Mouse (Mus musculus): ENCODE data around the gene Tmem132c. TPM values are rescaled to one million over a fixed set of nuclear protein-coding genes. Genes with fewer than 3 reads are reported as not detected.
A peak's percentile ranks its signal among the peaks of the same experiment; 100 is the strongest.
"Not testable (repeated sequence)": the region's sequence is repeated elsewhere in the genome, so short reads cannot be mapped to it uniquely, and the experiment has no call there.

The Tmem132c gene
- polyA plus RNA-seq, 1 experiment from 2014 or later: 35.6 TPM

GRCm38 (mm10) chr5:127349221-127350065, 107.8 kb downstream of the Tmem132c start:
- H3K27me3 ChIP-seq: no peaks in the 10 kb centered on the region
- H3K4me3 ChIP-seq: no peak overlapping the region
- H3K36me3 ChIP-seq: no peaks in the 10 kb centered on the region
- H3K9me3 ChIP-seq: no peaks in the 10 kb centered on the region
- peak; percentile 67; the same call in 1 of the 2 replicates for ATAC-seq (ENCODE audit: low FRiP score, low read depth)
- peaks cover 32% of the 10 kb centered on the region for H3K4me1 ChIP-seq
- WGBS: 28% methylated on average over 9 of the region's 9 CpGs
- H3K27ac ChIP-seq: peak overlapping the region; percentile 78; the same call in 1 of the 2 replicates
- no peak overlapping the region for H3K4me2 ChIP-seq (replicated peaks)
- no peak overlapping the region for H3K9ac ChIP-seq

- H3K4me3 ChIP-seq: no peak overlapping the region
- H3K4me2 ChIP-seq (replicated peaks): no peak overlapping the region
- H3K9ac ChIP-seq: no peak overlapping the region
- H3K27me3 ChIP-seq: no peaks in the 10 kb centered on the region
- H3K9me3 ChIP-seq: no peaks in the 10 kb centered on the region
- H3K36me3 ChIP-seq: no peaks in the 10 kb centered on the region
- no peak overlapping the region for H3K27ac ChIP-seq
- WGBS: 71% methylated on average over 2 of the region's 2 CpGs
- no peak for ATAC-seq (ENCODE audit: low FRiP score, low read depth)
- peaks cover 28% of the 10 kb centered on the region for H3K4me1 ChIP-seq
These were observed 111.4 kb downstream of the Tmem132c start for GRCm38 (mm10) chr5:127353002-127353401.

- no peaks in the 10 kb centered on the region for H3K9me3 ChIP-seq
- ATAC-seq (ENCODE audit: low FRiP score, low read depth): no peak
- H3K4me3 ChIP-seq: no peak overlapping the region
- H3K27ac ChIP-seq: no peak overlapping the region
- H3K27me3 ChIP-seq: no peaks in the 10 kb centered on the region
- H3K4me1 ChIP-seq: peaks cover 6% of the 10 kb centered on the region; the same call in 1 of the 2 replicates
- no peak overlapping the region for H3K4me2 ChIP-seq (replicated peaks)
- 14% methylated on average over 8 of the region's 8 CpGs for WGBS
- H3K9ac ChIP-seq: no peak overlapping the region
- H3K36me3 ChIP-seq: peaks cover 10% of the 10 kb centered on the region
These were observed 114.2 kb downstream of the Tmem132c start for GRCm38 (mm10) chr5:127355836-127356235.

GRCm38 (mm10) chr5:127357878-127358277, 116.3 kb downstream of the Tmem132c start:
- not testable (repeated sequence) for H3K4me2 ChIP-seq (replicated peaks); ATAC-seq (ENCODE audit: low FRiP score, low read depth); H3K9me3 ChIP-seq; H3K9ac ChIP-seq; H3K4me3 ChIP-seq; H3K27me3 ChIP-seq; H3K27ac ChIP-seq
- peaks cover 17% of the 10 kb centered on the region for H3K4me1 ChIP-seq
- H3K36me3 ChIP-seq: peaks cover 10% of the 10 kb centered on the region
- 88% methylated on average over 4 of the region's 4 CpGs for WGBS

GRCm38 (mm10) chr5:127361145-127361544, 119.5 kb downstream of the Tmem132c start:
- Histone ChIP-seq H3K27ac (no peak overlapping the region), H3K9ac (no peak overlapping the region), H3K4me2 (replicated peaks) (no peak overlapping the region), H3K36me3 (peaks cover 10% of the 10 kb centered on the region), H3K27me3 (no peaks in the 10 kb centered on the region), H3K9me3 (peaks cover 6% of the 10 kb centered on the region; the same call in 1 of the 2 replicates), H3K4me1 (peaks cover 16% of the 10 kb centered on the region; the same call in 1 of the 2 replicates), H3K4me3 (no peak overlapping the region)
- no peak for ATAC-seq (ENCODE audit: low FRiP score, low read depth)
- 62% methylated on average over 8 of the region's 8 CpGs for WGBS

GRCm38 (mm10) chr5:127365061-127365460, 123.5 kb downstream of the Tmem132c start:
- WGBS: 20% methylated on average over 1 of the region's 1 CpGs
- ATAC-seq (ENCODE audit: low FRiP score, low read depth): no peak
- Histone ChIP-seq H3K4me2 (replicated peaks) (no peak overlapping the region), H3K9ac (no peak overlapping the region), H3K27ac (no peak overlapping the region), H3K36me3 (peaks cover 4% of the 10 kb centered on the region), H3K27me3 (no peaks in the 10 kb centered on the region), H3K4me3 (no peak overlapping the region), H3K9me3 (peaks cover 7% of the 10 kb centered on the region; the same call in 1 of the 2 replicates), H3K4me1 (peaks cover 28% of the 10 kb centered on the region)

- no peak for ATAC-seq (ENCODE audit: low FRiP score, low read depth)
- WGBS: 80% methylated on average over 3 of the region's 3 CpGs
- no peak overlapping the region for H3K27ac ChIP-seq
These were observed 126.6 kb downstream of the Tmem132c start for GRCm38 (mm10) chr5:127368191-127368590.

GRCm38 (mm10) chr5:127369812-127370211, 128.2 kb downstream of the Tmem132c start:
- no peaks in the 10 kb centered on the region for H3K27me3 ChIP-seq
- peak overlapping the region; percentile 39 for H3K4me2 ChIP-seq (replicated peaks)
- 36% methylated on average over 7 of the region's 7 CpGs for WGBS
- 0 out of 2 replicates have a peak overlapping the region, but pooled peaks have one; percentile 39 for H3K9ac ChIP-seq
- ATAC-seq (ENCODE audit: low FRiP score, low read depth): no peak
- H3K9me3 ChIP-seq: peaks cover 8% of the 10 kb centered on the region
- peaks cover 39% of the 10 kb centered on the region for H3K4me1 ChIP-seq
- H3K27ac ChIP-seq: peak overlapping the region; percentile 74
- no peak overlapping the region for H3K4me3 ChIP-seq
- H3K36me3 ChIP-seq: no peaks in the 10 kb centered on the region

More at GRCm38 (mm10) chr5:127368191-127368590, 126.6 kb downstream of the Tmem132c start:
- Histone ChIP-seq H3K4me2 (replicated peaks) (no peak overlapping the region), H3K27me3 (no peaks in the 10 kb centered on the region), H3K9ac (no peak overlapping the region), H3K36me3 (no peaks in the 10 kb centered on the region), H3K4me1 (peaks cover 39% of the 10 kb centered on the region), H3K9me3 (peaks cover 7% of the 10 kb centered on the region; the same call in 1 of the 2 replicates), H3K4me3 (no peak overlapping the region)

GRCm38 (mm10) chr5:127370503-127370902, 128.9 kb downstream of the Tmem132c start:
- H3K9me3 ChIP-seq: peaks cover 11% of the 10 kb centered on the region
- no peak overlapping the region for H3K9ac ChIP-seq
- no peaks in the 10 kb centered on the region for H3K36me3 ChIP-seq
- peak; percentile 90 for ATAC-seq (ENCODE audit: low FRiP score, low read depth)
- peak overlapping the region; percentile 82 for H3K27ac ChIP-seq
- peaks cover 39% of the 10 kb centered on the region for H3K4me1 ChIP-seq
- H3K27me3 ChIP-seq: no peaks in the 10 kb centered on the region
- H3K4me3 ChIP-seq: no peak overlapping the region
- peak overlapping the region; percentile 39 for H3K4me2 ChIP-seq (replicated peaks)
- WGBS: 9% methylated on average over 3 of the region's 3 CpGs

GRCm38 (mm10) chr5:127374251-127374650, 132.6 kb downstream of the Tmem132c start:
- no peak overlapping the region for H3K27ac ChIP-seq
- no peaks in the 10 kb centered on the region for H3K27me3 ChIP-seq
- H3K4me2 ChIP-seq (replicated peaks): no peak overlapping the region
- WGBS: 30% methylated on average over 9 of the region's 9 CpGs
- ATAC-seq (ENCODE audit: low FRiP score, low read depth): no peak
- no peaks in the 10 kb centered on the region for H3K36me3 ChIP-seq
- no peak overlapping the region for H3K4me3 ChIP-seq
- peaks cover 4% of the 10 kb centered on the region; the same call in 1 of the 2 replicates for H3K9me3 ChIP-seq
- H3K4me1 ChIP-seq: peaks cover 52% of the 10 kb centered on the region
- no peak overlapping the region for H3K9ac ChIP-seq

GRCm38 (mm10) chr5:127375654-127376053, 134.0 kb downstream of the Tmem132c start:
- H3K27me3 ChIP-seq: no peaks in the 10 kb centered on the region
- H3K36me3 ChIP-seq: no peaks in the 10 kb centered on the region
- 92% methylated on average over 3 of the region's 3 CpGs for WGBS
- H3K27ac ChIP-seq: no peak overlapping the region
- ATAC-seq (ENCODE audit: low FRiP score, low read depth): no peak
- peaks cover 4% of the 10 kb centered on the region; the same call in 1 of the 2 replicates for H3K9me3 ChIP-seq
- H3K4me3 ChIP-seq: no peak overlapping the region
- H3K4me1 ChIP-seq: peaks cover 39% of the 10 kb centered on the region
- H3K4me2 ChIP-seq (replicated peaks): no peak overlapping the region
- H3K9ac ChIP-seq: no peak overlapping the region

GRCm38 (mm10) chr5:127378521-127378920, 136.9 kb downstream of the Tmem132c start:
- Histone ChIP-seq H3K4me1 (peaks cover 27% of the 10 kb centered on the region), H3K27me3 (no peaks in the 10 kb centered on the region), H3K9ac (no peak overlapping the region), H3K36me3 (no peaks in the 10 kb centered on the region), H3K4me3 (no peak overlapping the region), H3K4me2 (replicated peaks) (no peak overlapping the region), H3K27ac (no peak overlapping the region), H3K9me3 (peaks cover 4% of the 10 kb centered on the region; the same call in 1 of the 2 replicates)
- ATAC-seq (ENCODE audit: low FRiP score, low read depth): no peak
- 16% methylated on average over 5 of the region's 5 CpGs for WGBS
